Mouse (Mus musculus): ENCODE measurements at regions not wholly inside any gene's neighbourhood (a gene's known extent, or its start where the extent isn't known, plus 50 kb on each side); places are given as distances from the start of the nearest gene placed in this dataset.

DNA sequence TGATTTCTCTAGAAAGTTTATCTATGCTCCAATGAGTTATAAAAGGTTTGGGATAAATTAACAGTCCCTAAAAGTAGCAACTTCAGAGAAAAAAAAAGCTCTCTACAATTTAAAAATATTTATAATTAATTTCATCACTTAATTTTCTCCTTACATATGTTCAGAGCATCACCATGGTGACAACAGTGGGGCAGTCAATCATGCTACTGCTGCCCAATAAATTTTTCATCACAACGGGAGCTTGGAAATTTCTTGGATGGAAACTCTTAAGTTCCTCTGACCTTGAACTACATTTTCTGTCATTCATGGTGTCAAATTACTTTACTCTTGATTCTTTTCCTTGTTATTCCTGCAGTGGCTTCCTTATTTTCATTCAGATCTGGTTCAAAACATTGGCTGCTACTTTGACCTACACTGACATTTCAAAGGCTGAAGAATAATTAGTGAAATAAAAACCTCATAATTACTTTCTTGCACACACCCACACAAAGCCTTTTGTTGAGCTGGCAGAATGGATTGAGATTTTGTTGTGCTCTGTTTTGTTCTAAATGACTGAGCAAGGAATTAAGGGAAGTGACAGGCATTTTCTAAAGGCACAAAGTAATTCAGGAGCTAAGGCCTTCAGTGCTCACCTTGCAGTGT lies 540.1 kb upstream of the Stxbp6 start:
- H3K4me2 ChIP-seq (ENCODE audit: low read depth), result no peak overlapping the region
- H3K79me2 ChIP-seq (ENCODE audit: control insufficient read depth, insufficient read depth), result no peaks in the 10 kb centered on the region
- no peak for TF ChIP-seq SRF (IDR thresholded peaks at IDR 0.05; ENCODE audit: control insufficient read depth, insufficient read length, low read depth)
- TF ChIP-seq REST (IDR thresholded peaks at IDR 0.05; ENCODE audit: insufficient read depth, insufficient read length), result no peak
- no peak for TF ChIP-seq E2F4 (IDR thresholded peaks at IDR 0.05; ENCODE audit: insufficient read depth)
- no peak for TF ChIP-seq MAX (IDR thresholded peaks at IDR 0.05; ENCODE audit: low read depth)
- TF ChIP-seq CEBPB (IDR thresholded peaks at IDR 0.05; ENCODE audit: insufficient read depth, poor library complexity, severe bottlenecking), result no peak
- no peak for TF ChIP-seq MYOD1 (IDR thresholded peaks at IDR 0.05; ENCODE audit: control insufficient read depth in 1 of 3, insufficient read length in 2 of 3, low read depth in 2 of 3)
- TF ChIP-seq USF1 (IDR thresholded peaks at IDR 0.05; ENCODE audit: low read depth), result no peak
- no peak for TF ChIP-seq POLR2A (IDR thresholded peaks at IDR 0.05; ENCODE audit: insufficient read length, low read depth)
- TF ChIP-seq MYOG (IDR thresholded peaks at IDR 0.05; ENCODE audit: control insufficient read depth in 1 of 3, insufficient read depth in 1 of 3, insufficient read length in 2 of 3, low read depth in 2 of 3), result no peak
- TF ChIP-seq TCF3 (IDR thresholded peaks at IDR 0.05; ENCODE audit: insufficient read length, low read depth), result no peak
- TF ChIP-seq TCF12 (IDR thresholded peaks at IDR 0.05; ENCODE audit: insufficient read depth, poor library complexity, severe bottlenecking), result no peak
- TF ChIP-seq POLR2AphosphoS2 (IDR thresholded peaks at IDR 0.05; ENCODE audit: insufficient read length, low read depth), result no peak
- no peaks in the 10 kb centered on the region for H3K27me3 ChIP-seq (ENCODE audit: control insufficient read depth, insufficient read depth, insufficient read length)
- no peak overlapping the region for H3ac ChIP-seq (ENCODE audit: control insufficient read depth, insufficient read length)
- H3K4me3 ChIP-seq, result no peak overlapping the region
- H3K36me3 ChIP-seq (ENCODE audit: control insufficient read depth, insufficient read depth), result no peaks in the 10 kb centered on the region

DNA sequence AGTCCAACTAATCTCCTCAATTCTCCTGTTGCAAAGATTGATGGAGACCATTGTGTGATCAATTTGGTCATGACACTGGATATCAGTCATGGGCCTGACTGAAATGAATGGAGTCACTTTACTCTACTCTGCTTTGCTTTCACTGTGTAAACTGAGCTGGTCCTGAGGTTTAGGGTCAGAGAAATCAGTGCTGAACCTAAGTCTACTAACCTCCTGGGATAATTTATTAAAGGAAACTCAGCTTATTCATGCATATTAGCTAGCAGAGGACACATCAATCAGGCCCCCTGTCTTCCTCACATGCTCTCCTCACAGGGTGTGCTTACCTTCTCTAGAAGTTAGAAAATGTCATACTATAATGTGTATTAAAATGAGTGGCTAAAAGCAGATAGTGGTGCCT lies 539.6 kb upstream of the Stxbp6 start:
- H3K4me3 ChIP-seq, result no peak overlapping the region
- no peaks in the 10 kb centered on the region for H3K27me3 ChIP-seq (ENCODE audit: control insufficient read depth, insufficient read depth, insufficient read length)
- H3ac ChIP-seq (ENCODE audit: control insufficient read depth, insufficient read length), result no peak overlapping the region
- H3K4me2 ChIP-seq (ENCODE audit: low read depth), result no peak overlapping the region
- H3K79me2 ChIP-seq (ENCODE audit: control insufficient read depth, insufficient read depth), result no peaks in the 10 kb centered on the region
- TF ChIP-seq USF1 (IDR thresholded peaks at IDR 0.05; ENCODE audit: low read depth), result no peak
- TF ChIP-seq TCF3 (IDR thresholded peaks at IDR 0.05; ENCODE audit: insufficient read length, low read depth), result no peak
- no peak for TF ChIP-seq MYOD1 (IDR thresholded peaks at IDR 0.05; ENCODE audit: control insufficient read depth in 1 of 3, insufficient read length in 2 of 3, low read depth in 2 of 3)
- TF ChIP-seq E2F4 (IDR thresholded peaks at IDR 0.05; ENCODE audit: insufficient read depth), result no peak
- no peak for TF ChIP-seq MYOG (IDR thresholded peaks at IDR 0.05; ENCODE audit: control insufficient read depth in 1 of 3, insufficient read depth in 1 of 3, insufficient read length in 2 of 3, low read depth in 2 of 3)
- no peak for TF ChIP-seq TCF12 (IDR thresholded peaks at IDR 0.05; ENCODE audit: insufficient read depth, poor library complexity, severe bottlenecking)
- no peak for TF ChIP-seq REST (IDR thresholded peaks at IDR 0.05; ENCODE audit: insufficient read depth, insufficient read length)
- no peak for TF ChIP-seq SRF (IDR thresholded peaks at IDR 0.05; ENCODE audit: control insufficient read depth, insufficient read length, low read depth)
- no peak for TF ChIP-seq POLR2A (IDR thresholded peaks at IDR 0.05; ENCODE audit: insufficient read length, low read depth)
- TF ChIP-seq POLR2AphosphoS2 (IDR thresholded peaks at IDR 0.05; ENCODE audit: insufficient read length, low read depth), result no peak
- no peak for TF ChIP-seq CEBPB (IDR thresholded peaks at IDR 0.05; ENCODE audit: insufficient read depth, poor library complexity, severe bottlenecking)
- no peak for TF ChIP-seq MAX (IDR thresholded peaks at IDR 0.05; ENCODE audit: low read depth)
- no peaks in the 10 kb centered on the region for H3K36me3 ChIP-seq (ENCODE audit: control insufficient read depth, insufficient read depth)

- Histone ChIP-seq H3K4me2 (ENCODE audit: low read depth) (no peak overlapping the region), H3K27me3 (ENCODE audit: control insufficient read depth, insufficient read depth, insufficient read length) (no peaks in the 10 kb centered on the region), H3ac (ENCODE audit: control insufficient read depth, insufficient read length) (no peak overlapping the region), H3K79me2 (ENCODE audit: control insufficient read depth, insufficient read depth) (no peaks in the 10 kb centered on the region), H3K36me3 (ENCODE audit: control insufficient read depth, insufficient read depth) (no peaks in the 10 kb centered on the region), H3K4me3 (no peak overlapping the region)
- TF ChIP-seq POLR2A (IDR thresholded peaks at IDR 0.05; ENCODE audit: insufficient read length, low read depth) (no peak), TCF3 (IDR thresholded peaks at IDR 0.05; ENCODE audit: insufficient read length, low read depth) (no peak), SRF (IDR thresholded peaks at IDR 0.05; ENCODE audit: control insufficient read depth, insufficient read length, low read depth) (no peak), MYOG (IDR thresholded peaks at IDR 0.05; ENCODE audit: control insufficient read depth in 1 of 3, insufficient read depth in 1 of 3, insufficient read length in 2 of 3, low read depth in 2 of 3) (no peak), POLR2AphosphoS2 (IDR thresholded peaks at IDR 0.05; ENCODE audit: insufficient read length, low read depth) (no peak), MYOD1 (IDR thresholded peaks at IDR 0.05; ENCODE audit: control insufficient read depth in 1 of 3, insufficient read length in 2 of 3, low read depth in 2 of 3) (no peak), CEBPB (IDR thresholded peaks at IDR 0.05; ENCODE audit: insufficient read depth, poor library complexity, severe bottlenecking) (no peak)
These were observed 524.9 kb upstream of the Stxbp6 start for GRCm38 (mm10) chr12:45599443-45599842.

DNA sequence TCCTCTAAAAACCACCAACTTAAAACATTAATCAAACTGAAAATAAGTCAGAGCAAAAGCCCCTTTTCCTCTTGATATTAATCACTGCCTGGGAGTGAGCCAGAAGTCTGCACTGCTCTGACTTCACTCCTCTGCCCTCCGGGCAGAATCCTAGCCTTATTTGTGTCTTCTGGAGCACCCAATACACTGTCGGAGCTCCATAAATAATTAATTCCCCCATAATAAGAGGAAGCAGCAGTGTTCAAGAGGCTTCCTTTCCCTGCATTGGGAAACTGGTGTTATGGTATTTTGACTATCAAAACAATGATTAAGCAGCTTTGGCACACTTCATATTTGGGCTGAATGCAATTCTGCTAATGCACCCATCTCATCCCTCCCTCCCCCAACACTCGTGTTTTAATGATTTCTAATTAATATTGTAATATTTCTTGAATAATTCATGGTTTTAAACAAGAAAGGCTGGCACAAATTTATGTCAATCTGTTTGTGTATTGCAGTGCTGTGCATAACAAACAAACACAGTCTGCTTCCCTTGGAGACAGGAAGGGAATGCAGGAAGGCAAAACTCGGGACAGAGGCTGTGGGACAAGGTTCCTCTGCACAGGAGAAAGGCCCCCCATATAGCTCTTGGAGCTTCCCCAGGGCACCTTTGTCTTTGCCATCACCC lies 523.5 kb upstream of the Stxbp6 start:
- H3K36me3 ChIP-seq (ENCODE audit: control insufficient read depth, insufficient read depth), result no peaks in the 10 kb centered on the region
- H3K79me2 ChIP-seq (ENCODE audit: control insufficient read depth, insufficient read depth), result no peaks in the 10 kb centered on the region
- TF ChIP-seq MYOG (IDR thresholded peaks at IDR 0.05; ENCODE audit: control insufficient read depth in 1 of 3, insufficient read depth in 1 of 3, insufficient read length in 2 of 3, low read depth in 2 of 3) (no peak), REST (IDR thresholded peaks at IDR 0.05; ENCODE audit: insufficient read depth, insufficient read length) (no peak), TCF12 (IDR thresholded peaks at IDR 0.05; ENCODE audit: insufficient read depth, poor library complexity, severe bottlenecking) (no peak), CEBPB (IDR thresholded peaks at IDR 0.05; ENCODE audit: insufficient read depth, poor library complexity, severe bottlenecking) (no peak), E2F4 (IDR thresholded peaks at IDR 0.05; ENCODE audit: insufficient read depth) (no peak), SRF (IDR thresholded peaks at IDR 0.05; ENCODE audit: control insufficient read depth, insufficient read length, low read depth) (no peak), MAX (IDR thresholded peaks at IDR 0.05; ENCODE audit: low read depth) (no peak), MYOD1 (IDR thresholded peaks at IDR 0.05; ENCODE audit: control insufficient read depth in 1 of 3, insufficient read length in 2 of 3, low read depth in 2 of 3) (no peak), POLR2AphosphoS2 (IDR thresholded peaks at IDR 0.05; ENCODE audit: insufficient read length, low read depth) (no peak), USF1 (IDR thresholded peaks at IDR 0.05; ENCODE audit: low read depth) (no peak), POLR2A (IDR thresholded peaks at IDR 0.05; ENCODE audit: insufficient read length, low read depth) (no peak), TCF3 (IDR thresholded peaks at IDR 0.05; ENCODE audit: insufficient read length, low read depth) (no peak)
- no peaks in the 10 kb centered on the region for H3K27me3 ChIP-seq (ENCODE audit: control insufficient read depth, insufficient read depth, insufficient read length)
- no peak overlapping the region for H3K4me3 ChIP-seq
- H3K4me2 ChIP-seq (ENCODE audit: low read depth), result peak overlapping the region; percentile 6
- H3ac ChIP-seq (ENCODE audit: control insufficient read depth, insufficient read length), result no peak overlapping the region

All from myocyte (in vitro differentiated cells).